Mouse (Mus musculus) brain, embryonic 14.5 days (tissue): ENCODE measurements around the gene Eef1a2.

Experiments
- CTCF ChIP-seq: fragments of 200-500 bp; IDR thresholded peaks from 2 replicates; pipeline ENCODE4 v1.5.1; 2012; ENCODE audit warnings: inconsistent platforms, mild to moderate bottlenecking, moderate library complexity, borderline replicate concordance; ENCODE audit not compliant: insufficient read depth, insufficient read length; ENCODE audit errors: extremely low read depth
- POLR2A ChIP-seq: fragments of 200-500 bp; IDR thresholded peaks from 2 replicates; pipeline ENCODE4 v1.6.1; 2012; ENCODE audit warnings: mild to moderate bottlenecking, inconsistent platforms, borderline replicate concordance; ENCODE audit not compliant: poor library complexity, insufficient read depth, insufficient read length, severe bottlenecking; ENCODE audit errors: extremely low read depth

DNA sequence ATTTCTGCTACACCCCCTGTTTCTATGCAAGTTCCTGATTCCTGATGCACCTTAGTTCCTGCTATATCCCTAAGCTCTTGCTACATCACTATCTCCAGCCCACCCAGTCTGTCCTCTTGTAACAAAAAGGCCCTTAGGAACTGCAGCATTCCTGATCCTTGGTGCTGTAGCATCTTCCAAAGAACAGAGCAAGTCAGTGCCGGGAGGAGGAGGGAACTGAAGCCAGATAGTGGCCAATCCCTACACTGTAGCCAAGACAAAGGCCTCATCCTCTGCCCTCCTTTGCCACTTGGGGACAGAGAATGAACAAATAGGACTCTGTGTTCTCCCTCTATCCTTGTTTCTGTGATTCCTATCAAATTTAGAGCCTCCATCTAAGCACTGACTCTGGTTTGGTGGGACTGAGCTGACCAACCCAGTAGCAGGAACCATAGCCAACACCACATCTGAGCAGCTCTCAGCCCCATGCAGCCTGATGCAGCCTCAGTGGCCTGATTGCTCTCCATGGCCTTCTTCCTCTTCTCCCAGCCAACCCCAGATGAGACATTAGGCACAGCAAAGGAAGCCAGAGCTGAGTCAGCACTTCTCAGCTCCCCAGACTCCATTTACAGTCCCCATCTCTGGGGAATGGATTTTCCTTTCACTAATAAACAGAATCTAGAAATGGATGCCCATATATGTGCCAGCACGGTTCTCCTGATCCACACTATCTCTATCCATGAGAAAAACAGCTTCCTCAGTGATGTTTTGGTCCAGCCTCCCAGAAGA, 13.1 kb downstream of the Eef1a2 start:
- TF ChIP-seq CTCF (no peak), POLR2A (no peak)
